Mouse (Mus musculus) urinary bladder, postnatal 36 days (tissue): ENCODE results near the gene Tmem237.

Experiments
- DNase-seq, 2 experiments: peaks; one replicate each; pipeline ENCODE4 v3.0.0; 2022; ENCODE audit warnings: low spot score in 2 of 2, mixed read lengths in 1 of 2

The Tmem237 gene

GRCm38 (mm10) chr1:59119720-59120457 is at the start of gene Tmem237:
Gene Tmem237, minus strand, starts transcription at chr1:59120408.
- DNase-seq = peak; percentile 80 to 91

- DNase-seq = no peak
Observed at GRCm38 (mm10) chr1:59169586-59169985, 49.4 kb upstream of the Tmem237 start.

GRCm38 (mm10) chr1:59168556-59168955 is 48.3 kb upstream of the Tmem237 start:
- no peak for DNase-seq

GRCm38 (mm10) chr1:59167654-59168425 is 47.6 kb upstream of the Tmem237 start:
- no peak for DNase-seq

- DNase-seq = no peak
Observed at GRCm38 (mm10) chr1:59166232-59166905, 46.2 kb upstream of the Tmem237 start.

- DNase-seq = no peak
Observed at GRCm38 (mm10) chr1:59163918-59164317, 43.7 kb upstream of the Tmem237 start.

GRCm38 (mm10) chr1:59163030-59163461 is 42.8 kb upstream of the Tmem237 start, which contains the start of gene Mpp4:
Gene Mpp4, minus strand, starts transcription at chr1:59163389.
- no peak for DNase-seq

GRCm38 (mm10) chr1:59162309-59163024 is 42.3 kb upstream of the Tmem237 start:
- DNase-seq = no peak

GRCm38 (mm10) chr1:59161396-59161795 is 41.2 kb upstream of the Tmem237 start:
- DNase-seq = no peak

GRCm38 (mm10) chr1:59160871-59161270 is 40.7 kb upstream of the Tmem237 start:
- no peak for DNase-seq

- DNase-seq = no peak
Observed at GRCm38 (mm10) chr1:59159136-59159535, 38.9 kb upstream of the Tmem237 start.

- no peak for DNase-seq
Observed at GRCm38 (mm10) chr1:59158498-59158897, 38.3 kb upstream of the Tmem237 start.

GRCm38 (mm10) chr1:59157846-59158245 is 37.6 kb upstream of the Tmem237 start:
- no peak for DNase-seq

- DNase-seq = no peak
Observed at GRCm38 (mm10) chr1:59152346-59152745, 32.1 kb upstream of the Tmem237 start.

GRCm38 (mm10) chr1:59150542-59150941 is 30.3 kb upstream of the Tmem237 start:
- DNase-seq = no peak

- DNase-seq = peak in 1 of 2 experiments; percentile 21
Observed at GRCm38 (mm10) chr1:59144543-59144942, 24.3 kb upstream of the Tmem237 start.

GRCm38 (mm10) chr1:59142809-59143208 is 22.6 kb upstream of the Tmem237 start:
- peak; percentile 50 to 56 for DNase-seq

GRCm38 (mm10) chr1:59134419-59134818 is 14.2 kb upstream of the Tmem237 start:
- DNase-seq = no peak

- DNase-seq = no peak
Observed at GRCm38 (mm10) chr1:59128879-59129278, 8.7 kb upstream of the Tmem237 start.

GRCm38 (mm10) chr1:59125558-59125957 is 5.3 kb upstream of the Tmem237 start:
- DNase-seq = no peak

- no peak for DNase-seq
Observed at GRCm38 (mm10) chr1:59110524-59110923, 9.7 kb downstream of the Tmem237 start.

GRCm38 (mm10) chr1:59102071-59102470 is 18.1 kb downstream of the Tmem237 start:
- DNase-seq = no peak
